Mouse (Mus musculus) heart, embryonic 12.5 days (tissue): Measurements from ENCODE around the gene Esyt3. TPM values are rescaled to one million over a fixed set of nuclear protein-coding genes. Genes with fewer than 3 reads are reported as not detected.

Experiments used
- ATAC-seq: fragments of 200-750 bp; cut with Nextera tagmentation; 2 replicates; pipeline ENCODE4 v1.8.0; 2017; ENCODE audit warnings: moderate TSS enrichment, moderate library complexity; ENCODE audit not compliant: insufficient number of reproducible peaks, low FRiP score
- H3K27ac ChIP-seq: fragments of 300-500 bp; sonication (generic); 2 replicates; pipeline ENCODE4 v1.5.1; 2016; ENCODE audit warnings: mild to moderate bottlenecking, moderate library complexity; ENCODE audit not compliant: poor library complexity, severe bottlenecking
- H3K27me3 ChIP-seq: fragments of 300-500 bp; sonication (generic); replicated peaks from 2 replicates; pipeline ENCODE4 v1.6.1; 2016; ENCODE audit warnings: mild to moderate bottlenecking, moderate library complexity
- H3K36me3 ChIP-seq: fragments of 300-500 bp; sonication (generic); 2 replicates; pipeline ENCODE4 v1.6.1; 2016; ENCODE audit warnings: mild to moderate bottlenecking, moderate library complexity
- H3K4me1 ChIP-seq: fragments of 300-500 bp; sonication (generic); replicated peaks from 2 replicates; pipeline ENCODE4 v1.6.1; 2016; ENCODE audit warnings: mild to moderate bottlenecking
- H3K4me2 ChIP-seq: fragments of 300-500 bp; sonication (generic); 2 replicates; pipeline ENCODE4 v1.6.1; 2016; ENCODE audit warnings: mild to moderate bottlenecking, moderate library complexity
- H3K4me3 ChIP-seq: fragments of 300-500 bp; sonication (generic); 2 replicates; pipeline ENCODE4 v1.5.1; 2016; ENCODE audit warnings: mild to moderate bottlenecking
- H3K9ac ChIP-seq: fragments of 300-500 bp; sonication (generic); 2 replicates; pipeline ENCODE4 v1.6.1; 2016; ENCODE audit warnings: mild to moderate bottlenecking, moderate library complexity
- H3K9me3 ChIP-seq: fragments of 300-500 bp; sonication (generic); replicated peaks from 2 replicates; pipeline ENCODE4 v1.6.1; 2016; ENCODE audit warnings: mild to moderate bottlenecking, moderate library complexity
- WGBS: fragments of 180-500 bp; shearing (Covaris S2); methylation state at CpG from one replicate; pipeline ENCODE4 v1.1.7; 2016; 5-methylcytosine and 5-hydroxymethylcytosine counted together
- polyA plus RNA-seq: library from polyadenylated mRNA; unstranded; fragments of >200 nt; fragmentation: Nextera tagmentation; extraction: Ambion mirVana; gene quantifications from 2 replicates; pipeline ENCODE4 v1.2.1, GENCODE M21; 2016

Esyt3 gene
- 0.18 and 0.23 TPM in 2 replicates for polyA plus RNA-seq

DNA sequence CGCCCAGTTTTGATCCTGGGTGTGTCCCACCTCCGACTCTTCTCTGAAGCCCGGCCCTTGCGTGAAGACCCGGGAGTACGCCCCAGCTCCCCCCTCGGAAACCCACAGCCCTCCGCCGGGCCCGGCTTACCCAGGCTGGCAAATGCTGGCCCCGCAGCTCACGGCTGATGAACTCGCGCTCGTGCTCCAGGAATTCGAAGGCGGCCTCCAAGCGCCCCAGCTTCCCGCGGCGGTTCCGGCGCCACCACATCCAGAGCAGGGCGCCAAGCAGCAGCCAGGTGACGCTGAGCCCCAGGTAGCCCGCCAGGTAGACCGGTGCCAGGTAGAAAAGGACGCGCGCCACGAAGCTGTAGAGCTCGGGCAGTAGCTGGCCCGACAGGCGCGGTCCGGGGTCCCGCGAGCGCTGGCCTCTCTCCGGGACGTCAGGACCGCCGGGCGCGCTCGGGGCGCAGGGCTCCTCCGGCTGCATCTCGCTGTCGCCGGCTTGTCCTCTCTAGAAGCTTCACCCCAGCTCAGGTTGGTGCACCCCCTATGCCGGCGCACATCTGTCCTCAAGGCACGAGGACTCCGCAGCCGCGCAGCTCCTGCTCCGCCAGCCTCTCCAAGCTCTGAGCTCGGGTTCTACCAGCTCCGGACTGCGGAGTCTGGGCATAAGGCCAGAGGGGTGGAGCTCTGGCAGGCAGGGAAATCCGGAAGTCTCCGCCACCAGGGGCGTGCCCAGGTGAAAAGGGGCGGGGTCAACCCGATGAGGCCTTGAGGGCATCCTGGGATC is at the start of gene Esyt3:
Gene Esyt3, minus strand, starts transcription at position 637 of the 772 bp plus-strand sequence.
- Histone ChIP-seq H3K9me3 (no peaks in the 10 kb centered on the region), H3K4me1 (peaks cover 14% of the 10 kb centered on the region), H3K4me3 (peak within 1 kb of the TSS; percentile 44), H3K9ac (peak within 1 kb of the TSS; percentile 31; the same call in 1 of the 2 replicates), H3K27ac (no peak within 1 kb of the TSS), H3K4me2 (peak within 1 kb of the TSS; percentile 82), H3K27me3 (peaks cover 67% of the 10 kb centered on the region), H3K36me3 (no peaks in the 10 kb centered on the region)
- peak; percentile 63 for ATAC-seq
- WGBS = under 1% methylated on average over 66 of the region's 66 CpGs

- H3K27ac ChIP-seq = no peak overlapping the region
- H3K4me3 ChIP-seq = no peak overlapping the region
- no peak for ATAC-seq
- 77% methylated on average over 9 of the region's 9 CpGs for WGBS
- H3K9ac ChIP-seq = no peak overlapping the region
- no peak overlapping the region for H3K4me2 ChIP-seq
- H3K4me1 ChIP-seq = peaks cover 3% of the 10 kb centered on the region; the same call in 1 of the 2 replicates
- peaks cover 8% of the 10 kb centered on the region; the same call in 1 of the 2 replicates for H3K36me3 ChIP-seq
- no peaks in the 10 kb centered on the region for H3K27me3 ChIP-seq
- H3K9me3 ChIP-seq = no peaks in the 10 kb centered on the region
Measured at GRCm38 (mm10) chr9:99401288-99401974, 43.1 kb upstream of the Esyt3 start.

- no peak overlapping the region for H3K27ac ChIP-seq
- 70% methylated on average over 6 of the region's 6 CpGs for WGBS
Measured at GRCm38 (mm10) chr9:99400781-99401180, 42.4 kb upstream of the Esyt3 start.

DNA sequence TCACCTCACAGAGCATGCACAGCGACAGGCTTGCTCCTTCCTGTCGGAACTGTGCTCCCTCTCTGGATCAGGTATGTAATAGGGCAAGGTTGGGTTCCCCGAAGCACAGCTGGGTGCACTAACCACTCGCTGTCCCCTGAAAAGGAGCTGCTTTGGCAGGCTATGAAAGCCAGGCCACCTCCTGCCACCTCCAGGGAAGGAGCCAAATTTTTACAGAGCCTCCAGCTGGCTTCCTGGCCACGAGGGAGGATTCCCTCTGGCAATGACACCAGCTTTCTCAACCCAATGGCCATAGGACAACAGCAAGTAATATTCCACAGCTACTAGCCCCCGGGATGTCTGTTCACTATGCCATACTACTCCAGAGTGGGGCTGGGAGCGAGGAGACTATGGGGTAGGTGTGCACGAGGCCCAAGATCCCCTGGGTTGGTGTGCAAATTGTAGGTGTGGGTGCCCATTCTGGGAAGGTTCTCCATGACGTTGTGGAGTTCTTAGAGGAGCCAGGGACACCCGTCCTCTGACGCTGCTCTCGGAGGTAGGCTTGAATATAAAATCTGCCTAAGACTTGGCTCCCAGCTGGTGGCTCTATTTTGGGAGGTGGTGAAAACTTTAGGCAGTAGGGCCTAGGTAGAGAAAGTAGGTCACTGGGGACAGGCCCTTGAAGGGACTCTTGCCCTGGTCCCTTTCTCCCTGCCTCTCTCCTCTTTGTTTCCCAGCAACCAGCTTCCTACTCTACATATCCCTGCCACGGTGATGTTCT is 38.9 kb upstream of the Esyt3 start:
- Histone ChIP-seq H3K36me3 (peaks cover 9% of the 10 kb centered on the region), H3K4me1 (peaks cover 3% of the 10 kb centered on the region; the same call in 1 of the 2 replicates), H3K4me3 (no peak overlapping the region), H3K27ac (no peak overlapping the region), H3K4me2 (no peak overlapping the region), H3K9ac (no peak overlapping the region), H3K9me3 (no peaks in the 10 kb centered on the region), H3K27me3 (no peaks in the 10 kb centered on the region)
- WGBS = 79% methylated on average over 13 of the region's 13 CpGs
- no peak for ATAC-seq

More at GRCm38 (mm10) chr9:99400781-99401180, 42.4 kb upstream of the Esyt3 start:
- no peak overlapping the region for H3K4me2 ChIP-seq
- H3K4me3 ChIP-seq = no peak overlapping the region
- no peak overlapping the region for H3K9ac ChIP-seq
- no peaks in the 10 kb centered on the region for H3K9me3 ChIP-seq
- ATAC-seq = no peak
- H3K36me3 ChIP-seq = peaks cover 6% of the 10 kb centered on the region; the same call in 1 of the 2 replicates
- no peaks in the 10 kb centered on the region for H3K27me3 ChIP-seq
- peaks cover 3% of the 10 kb centered on the region; the same call in 1 of the 2 replicates for H3K4me1 ChIP-seq

DNA sequence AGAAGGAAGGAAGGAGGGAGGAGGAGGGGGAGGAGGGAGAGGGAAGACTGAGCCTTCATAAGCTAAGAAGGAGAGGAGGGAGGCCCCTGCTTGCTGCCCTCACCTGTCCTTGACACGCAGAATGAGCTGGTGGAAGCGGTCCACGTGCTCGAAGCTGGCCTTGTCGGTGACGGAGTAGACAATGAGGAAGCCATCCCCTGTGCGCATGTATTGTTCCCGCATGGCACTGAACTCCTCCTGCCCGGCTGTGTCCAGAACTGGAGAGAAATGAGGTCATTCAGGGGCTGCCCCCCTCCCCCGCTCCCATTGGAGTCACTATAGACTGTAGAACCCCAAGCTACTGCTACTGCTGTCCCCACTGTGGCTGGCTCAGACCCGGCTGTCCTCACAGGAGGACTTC is 36.0 kb upstream of the Esyt3 start:
- peaks cover 9% of the 10 kb centered on the region for H3K36me3 ChIP-seq
- H3K27me3 ChIP-seq = no peaks in the 10 kb centered on the region
- no peak overlapping the region for H3K4me3 ChIP-seq
- no peaks in the 10 kb centered on the region for H3K9me3 ChIP-seq
- H3K27ac ChIP-seq = no peak overlapping the region
- 76% methylated on average over 11 of the region's 11 CpGs for WGBS
- no peaks in the 10 kb centered on the region for H3K4me1 ChIP-seq
- ATAC-seq = 0 out of 2 replicates have a peak, but pooled peaks have one; percentile 42
- no peak overlapping the region for H3K9ac ChIP-seq
- no peak overlapping the region for H3K4me2 ChIP-seq

DNA sequence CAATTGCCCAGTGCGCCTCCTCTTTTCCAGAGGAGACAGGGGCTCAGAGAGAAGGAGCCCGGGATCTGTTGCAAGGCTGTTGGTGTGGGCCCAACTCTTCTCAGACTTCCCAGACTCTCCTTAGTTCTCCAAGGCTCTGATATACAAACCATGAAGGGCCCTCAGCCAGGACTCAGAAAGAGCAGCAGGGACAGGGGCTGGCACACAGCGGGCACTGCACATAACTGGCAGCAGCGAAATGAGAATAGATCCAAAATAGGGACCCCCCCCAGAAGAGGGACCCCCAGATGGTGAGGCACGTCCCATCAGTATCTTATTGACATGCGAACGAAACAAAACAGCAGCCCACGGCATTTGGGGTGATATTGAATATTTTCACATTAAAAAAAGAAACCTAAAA is 34.8 kb upstream of the Esyt3 start:
- ATAC-seq = no peak
- H3K27ac ChIP-seq = no peak overlapping the region
- no peak overlapping the region for H3K4me3 ChIP-seq
- H3K4me1 ChIP-seq = no peaks in the 10 kb centered on the region
- H3K36me3 ChIP-seq = peaks cover 9% of the 10 kb centered on the region
- no peak overlapping the region for H3K4me2 ChIP-seq
- no peak overlapping the region for H3K9ac ChIP-seq
- WGBS = 87% methylated on average over 8 of the region's 8 CpGs
- H3K27me3 ChIP-seq = no peaks in the 10 kb centered on the region
- H3K9me3 ChIP-seq = no peaks in the 10 kb centered on the region

GRCm38 (mm10) chr9:99391557-99391956 is 33.2 kb upstream of the Esyt3 start:
- Histone ChIP-seq H3K4me2 (no peak overlapping the region), H3K27ac (no peak overlapping the region), H3K4me1 (no peaks in the 10 kb centered on the region), H3K4me3 (no peak overlapping the region), H3K9me3 (no peaks in the 10 kb centered on the region), H3K27me3 (no peaks in the 10 kb centered on the region), H3K9ac (no peak overlapping the region), H3K36me3 (peaks cover 9% of the 10 kb centered on the region)
- ATAC-seq = no peak
- WGBS = 85% methylated on average over 10 of the region's 10 CpGs

- peaks cover 9% of the 10 kb centered on the region for H3K36me3 ChIP-seq
- WGBS = 67% methylated on average over 2 of the region's 2 CpGs
- no peaks in the 10 kb centered on the region for H3K9me3 ChIP-seq
- no peak overlapping the region for H3K4me2 ChIP-seq
- no peak for ATAC-seq
- H3K4me1 ChIP-seq = no peaks in the 10 kb centered on the region
- H3K4me3 ChIP-seq = no peak overlapping the region
- no peak overlapping the region for H3K27ac ChIP-seq
- H3K27me3 ChIP-seq = peaks cover 4% of the 10 kb centered on the region
- H3K9ac ChIP-seq = no peak overlapping the region
Measured at GRCm38 (mm10) chr9:99390716-99391115, 32.4 kb upstream of the Esyt3 start.

DNA sequence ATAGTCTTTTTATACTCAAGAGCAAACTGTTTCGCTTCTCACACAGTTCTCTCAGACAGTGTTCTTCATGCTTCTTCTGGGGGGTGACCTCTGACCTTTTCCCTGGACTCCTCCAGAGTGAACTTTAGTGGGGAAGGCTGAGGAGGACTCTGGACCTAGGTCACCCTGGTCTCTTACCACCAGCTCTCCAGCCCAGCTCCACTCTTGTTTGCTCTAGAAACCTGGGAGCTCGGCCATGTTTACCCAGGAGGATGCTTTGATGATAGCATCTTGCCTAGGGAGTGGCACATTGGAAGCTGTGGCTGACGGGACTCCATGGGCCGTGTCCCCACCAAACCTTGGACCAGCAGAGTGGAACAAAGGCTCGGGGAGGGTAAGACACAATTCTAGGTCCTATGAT is 31.8 kb upstream of the Esyt3 start:
- peaks cover 4% of the 10 kb centered on the region for H3K27me3 ChIP-seq
- no peak overlapping the region for H3K4me3 ChIP-seq
- ATAC-seq = no peak
- no peak overlapping the region for H3K27ac ChIP-seq
- WGBS = 68% methylated on average over 5 of the region's 5 CpGs
- H3K9ac ChIP-seq = no peak overlapping the region
- H3K4me1 ChIP-seq = no peaks in the 10 kb centered on the region
- H3K9me3 ChIP-seq = no peaks in the 10 kb centered on the region
- no peak overlapping the region for H3K4me2 ChIP-seq
- peaks cover 9% of the 10 kb centered on the region for H3K36me3 ChIP-seq

DNA sequence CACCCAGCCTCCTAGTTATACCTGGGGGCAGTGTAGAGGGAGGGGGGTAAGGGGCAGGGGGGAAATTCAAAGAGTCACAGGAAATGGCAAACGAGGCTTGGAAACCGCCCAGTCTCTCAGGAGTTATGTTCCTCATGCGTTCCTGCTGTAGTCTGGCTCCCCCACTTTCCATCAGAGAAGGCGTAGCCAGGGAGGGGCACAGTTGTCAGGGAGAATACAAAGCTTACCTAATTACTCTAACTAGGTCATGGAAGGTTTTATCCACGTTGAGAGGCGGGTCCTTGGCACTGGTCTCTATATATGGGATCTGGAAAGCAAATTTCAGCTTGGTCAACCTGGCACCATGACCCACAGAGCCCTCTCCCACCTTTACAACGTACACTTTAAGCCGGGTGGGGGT is 31.1 kb upstream of the Esyt3 start:
- peaks cover 4% of the 10 kb centered on the region for H3K27me3 ChIP-seq
- H3K36me3 ChIP-seq = peaks cover 9% of the 10 kb centered on the region
- H3K27ac ChIP-seq = no peak overlapping the region
- no peak overlapping the region for H3K9ac ChIP-seq
- WGBS = 76% methylated on average over 8 of the region's 8 CpGs
- peaks cover under 1% of the 10 kb centered on the region; the same call in 1 of the 2 replicates for H3K4me1 ChIP-seq
- H3K9me3 ChIP-seq = no peaks in the 10 kb centered on the region
- no peak overlapping the region for H3K4me3 ChIP-seq
- no peak overlapping the region for H3K4me2 ChIP-seq
- ATAC-seq = no peak

GRCm38 (mm10) chr9:99388856-99389255 is 30.5 kb upstream of the Esyt3 start:
- H3K27ac ChIP-seq = no peak overlapping the region
- H3K27me3 ChIP-seq = peaks cover 4% of the 10 kb centered on the region
- H3K4me2 ChIP-seq = no peak overlapping the region
- peaks cover 9% of the 10 kb centered on the region for H3K36me3 ChIP-seq
- no peak overlapping the region for H3K4me3 ChIP-seq
- peaks cover 4% of the 10 kb centered on the region; the same call in 1 of the 2 replicates for H3K4me1 ChIP-seq
- WGBS = 79% methylated on average over 9 of the region's 9 CpGs
- no peaks in the 10 kb centered on the region for H3K9me3 ChIP-seq
- no peak for ATAC-seq
- H3K9ac ChIP-seq = no peak overlapping the region
